Mouse (Mus musculus) bone marrow macrophage, adult 2 months (primary cell): ENCODE measurements around the gene Hipk4. TPM values are rescaled to one million over a fixed set of nuclear protein-coding genes. Genes with fewer than 3 reads are reported as not detected.
A peak's percentile ranks its signal among the peaks of the same experiment; 100 is the strongest.
"Not testable (repeated sequence)": the region's sequence is repeated elsewhere in the genome, so short reads cannot be mapped to it uniquely, and the experiment has no call there.

Experiments
- H3K27ac ChIP-seq: 2 replicates; pipeline ENCODE4 v1.5.1; 2012; ENCODE audit warnings: low read depth, low read length; ENCODE audit not compliant: insufficient read depth
- H3K4me1 ChIP-seq: 2 replicates; pipeline ENCODE4 v1.6.1; 2012; ENCODE audit warnings: low read length; ENCODE audit not compliant: control insufficient read depth, insufficient read depth
- H3K4me3 ChIP-seq: 2 replicates; pipeline ENCODE4 v1.5.1; 2012; ENCODE audit warnings: mild to moderate bottlenecking, low read length, moderate library complexity; ENCODE audit not compliant: insufficient read depth
- CTCF ChIP-seq: IDR thresholded peaks from 2 replicates; pipeline ENCODE4 v1.5.1; 2012; ENCODE audit warnings: low read depth, mild to moderate bottlenecking, low read length, moderate library complexity
- POLR2A ChIP-seq: IDR thresholded peaks from 2 replicates; pipeline ENCODE4 v1.6.1; 2012; ENCODE audit warnings: mild to moderate bottlenecking, low read depth, low read length, borderline replicate concordance
- polyA plus RNA-seq: library from polyadenylated mRNA; stranded (reverse); fragments of >200 nt; gene quantifications from 2 replicates; pipeline ENCODE4 v1.2.4, GENCODE M21; 2012; ENCODE audit not compliant: missing spikeins, insufficient read depth, insufficient read length

Hipk4 gene
- polyA plus RNA-seq, 1 experiment, result 0.43 TPM

GRCm38 (mm10) chr7:27493450-27493849, 29.6 kb upstream of the Hipk4 start:
- Histone ChIP-seq H3K4me1 (peaks cover 36% of the 10 kb centered on the region), H3K4me3 (no peak overlapping the region), H3K27ac (no peak overlapping the region)
- no peak for TF ChIP-seq CTCF
- TF ChIP-seq POLR2A, result no peak

GRCm38 (mm10) chr7:27494659-27495367, 28.3 kb upstream of the Hipk4 start:
- not testable (repeated sequence) for H3K27ac ChIP-seq, H3K4me3 ChIP-seq
- H3K4me1 ChIP-seq, result peaks cover 23% of the 10 kb centered on the region

- Histone ChIP-seq H3K4me3 (no peak within 1 kb of the TSS), H3K27ac (no peak within 1 kb of the TSS), H3K4me1 (no peaks in the 10 kb centered on the region)
- no peak for TF ChIP-seq POLR2A
- no peak for TF ChIP-seq CTCF
These were observed 24.0 kb upstream of the Hipk4 start, which contains the start of gene Prx for GRCm38 (mm10) chr7:27499036-27499435. TSS of gene Prx (plus strand) at chr7:27499324.

- Histone ChIP-seq H3K27ac (no peak overlapping the region), H3K4me3 (no peak overlapping the region), H3K4me1 (peaks cover 4% of the 10 kb centered on the region)
- TF ChIP-seq CTCF, result no peak
- TF ChIP-seq POLR2A, result no peak
These were observed 21.4 kb upstream of the Hipk4 start for GRCm38 (mm10) chr7:27501620-27502019.

GRCm38 (mm10) chr7:27506765-27507370, 16.2 kb upstream of the Hipk4 start:
- Histone ChIP-seq H3K4me1 (peaks cover 13% of the 10 kb centered on the region), H3K27ac (no peak overlapping the region), H3K4me3 (peak overlapping the region; percentile 15; the same call in 1 of the 2 replicates)
- TF ChIP-seq CTCF (no peak), POLR2A (no peak)

GRCm38 (mm10) chr7:27507711-27508647, 15.1 kb upstream of the Hipk4 start:
- Histone ChIP-seq H3K27ac (peak overlapping the region; percentile 63), H3K4me3 (peak overlapping the region; percentile 71), H3K4me1 (peaks cover 13% of the 10 kb centered on the region)
- TF ChIP-seq CTCF (no peak), POLR2A (no peak)

GRCm38 (mm10) chr7:27508648-27509005, 14.4 kb upstream of the Hipk4 start:
- Histone ChIP-seq H3K4me1 (peaks cover 13% of the 10 kb centered on the region), H3K27ac (peak overlapping the region; percentile 55), H3K4me3 (peak overlapping the region; percentile 49; the same call in 1 of the 2 replicates)
- TF ChIP-seq CTCF (peak; percentile 70), POLR2A (no peak)

- Histone ChIP-seq H3K27ac (no peak overlapping the region), H3K4me1 (peaks cover 13% of the 10 kb centered on the region), H3K4me3 (no peak overlapping the region)
- TF ChIP-seq POLR2A, result no peak
- TF ChIP-seq CTCF, result no peak
These were observed 12.3 kb upstream of the Hipk4 start for GRCm38 (mm10) chr7:27510809-27511208.

GRCm38 (mm10) chr7:27514961-27515360, 8.1 kb upstream of the Hipk4 start:
- H3K4me3 ChIP-seq, result no peak overlapping the region
- no peaks in the 10 kb centered on the region for H3K4me1 ChIP-seq
- H3K27ac ChIP-seq, result no peak overlapping the region
- no peak for TF ChIP-seq POLR2A
- TF ChIP-seq CTCF, result no peak

- Histone ChIP-seq H3K4me1 (peaks cover 4% of the 10 kb centered on the region), H3K27ac (no peak overlapping the region), H3K4me3 (no peak overlapping the region)
- no peak for TF ChIP-seq CTCF
- no peak for TF ChIP-seq POLR2A
These were observed 4.8 kb upstream of the Hipk4 start for GRCm38 (mm10) chr7:27518314-27518713.
